Mouse (Mus musculus) liver, postnatal 0 days (tissue): ENCODE data around the gene Naa80. TPM values are rescaled to one million over a fixed set of nuclear protein-coding genes. Genes with fewer than 3 reads are reported as not detected.
A peak's percentile ranks its signal among the peaks of the same experiment; 100 is the strongest.

Experiments used
- ATAC-seq: fragments of 200-750 bp; cut with Nextera tagmentation; 2 replicates; pipeline ENCODE4 v1.8.0; 2017; ENCODE audit warnings: mild to moderate bottlenecking, moderate library complexity
- DNase-seq: peaks from one replicate; pipeline ENCODE4 v3.0.0-alpha.2; 2016
- H3K27ac ChIP-seq: fragments of 300-500 bp; sonication (generic); 2 replicates; pipeline ENCODE4 v1.5.1; 2014; ENCODE audit warnings: antibody characterized with exemption, moderate library complexity, mild to moderate bottlenecking, low read depth
- H3K27me3 ChIP-seq: fragments of 300-500 bp; sonication (generic); 2 replicates; pipeline ENCODE4 v1.6.1; 2014; ENCODE audit warnings: low read length, control low read depth, mixed read lengths; ENCODE audit not compliant: insufficient read depth
- H3K36me3 ChIP-seq: fragments of 300-500 bp; sonication (generic); replicated peaks from 2 replicates; pipeline ENCODE4 v1.6.1; 2014; ENCODE audit warnings: mild to moderate bottlenecking, control low read depth, low read length, moderate library complexity, mixed read lengths; ENCODE audit not compliant: insufficient read depth
- H3K4me1 ChIP-seq: fragments of 300-500 bp; sonication (generic); 2 replicates; pipeline ENCODE4 v1.6.1; 2014; ENCODE audit warnings: antibody characterized with exemption, mild to moderate bottlenecking, control low read depth; ENCODE audit not compliant: insufficient read depth
- H3K4me2 ChIP-seq: fragments of 300-500 bp; sonication (generic); 2 replicates; pipeline ENCODE4 v1.6.1; 2014; ENCODE audit warnings: low read depth, mild to moderate bottlenecking, low read length, moderate library complexity, mixed read lengths
- H3K4me3 ChIP-seq: fragments of 300-500 bp; sonication (generic); 2 replicates; pipeline ENCODE4 v1.5.1; 2014; ENCODE audit warnings: low read depth, low read length
- H3K9ac ChIP-seq: fragments of 300-500 bp; sonication (generic); replicated peaks from 2 replicates; pipeline ENCODE4 v1.6.1; 2014; ENCODE audit warnings: mild to moderate bottlenecking, moderate library complexity
- H3K9me3 ChIP-seq: fragments of 300-500 bp; sonication (generic); 2 replicates; pipeline ENCODE4 v1.6.1; 2016; ENCODE audit warnings: mild to moderate bottlenecking, control low read depth, low read length, mixed read lengths
- CTCF ChIP-seq: sonication (generic); IDR thresholded peaks from 2 replicates; pipeline ENCODE4 v1.5.1; 2016; ENCODE audit warnings: antibody characterized with exemption, low read depth
- EP300 ChIP-seq: IDR thresholded peaks from 2 replicates; pipeline ENCODE4 v1.6.1; 2016; ENCODE audit warnings: antibody characterized with exemption, low read depth, mild to moderate bottlenecking
- WGBS: fragments of 180-500 bp; shearing (Covaris S2); extraction: QIAGEN DNeasy Blood & Tissue Kit; methylation state at CpG from one replicate; pipeline ENCODE4 v1.1.7; 2014; ENCODE audit not compliant: insufficient replicate concordance; 5-methylcytosine and 5-hydroxymethylcytosine counted together
- polyA plus RNA-seq: library from polyadenylated mRNA; unstranded; fragments of >200 nt; fragmentation: Nextera tagmentation; extraction: Ambion mirVana; gene quantifications from 2 replicates; pipeline ENCODE4 v1.2.1, GENCODE M21; 2015

The Naa80 gene
- polyA plus RNA-seq, 1 experiment from 2014 or later: 10.4 TPM

DNA sequence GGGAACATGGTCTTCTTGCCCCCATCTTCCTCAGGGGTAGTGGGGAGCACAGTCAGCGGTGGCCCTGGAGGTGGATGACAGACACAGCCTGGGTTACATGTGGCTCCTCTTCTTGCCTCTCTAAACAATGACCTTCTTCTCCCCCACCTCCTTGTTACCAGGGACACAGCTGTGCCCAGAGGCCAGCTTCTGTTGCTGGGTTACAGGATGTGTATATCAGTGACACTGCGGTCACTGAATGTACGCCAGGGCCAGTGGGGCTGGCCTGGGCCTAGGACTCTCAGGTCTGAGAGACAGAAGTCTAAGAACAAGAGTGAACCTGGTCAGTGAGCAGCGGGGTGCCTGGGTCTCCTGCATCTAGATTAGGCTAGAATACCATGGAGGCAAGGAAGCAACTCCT, 36.3 kb downstream of the Naa80 start:
- no peak overlapping the region for H3K4me3 ChIP-seq
- no peak overlapping the region for H3K4me2 ChIP-seq
- H3K9ac ChIP-seq: no peak overlapping the region
- WGBS: 84% methylated on average over 4 of the region's 4 CpGs
- TF ChIP-seq CTCF (no peak), EP300 (no peak)
- no peaks in the 10 kb centered on the region for H3K9me3 ChIP-seq
- H3K4me1 ChIP-seq: peaks cover 40% of the 10 kb centered on the region
- peaks cover 58% of the 10 kb centered on the region for H3K36me3 ChIP-seq
- no peak overlapping the region for H3K27ac ChIP-seq
- no peaks in the 10 kb centered on the region for H3K27me3 ChIP-seq
- ATAC-seq (no peak), DNase-seq (no peak)

DNA sequence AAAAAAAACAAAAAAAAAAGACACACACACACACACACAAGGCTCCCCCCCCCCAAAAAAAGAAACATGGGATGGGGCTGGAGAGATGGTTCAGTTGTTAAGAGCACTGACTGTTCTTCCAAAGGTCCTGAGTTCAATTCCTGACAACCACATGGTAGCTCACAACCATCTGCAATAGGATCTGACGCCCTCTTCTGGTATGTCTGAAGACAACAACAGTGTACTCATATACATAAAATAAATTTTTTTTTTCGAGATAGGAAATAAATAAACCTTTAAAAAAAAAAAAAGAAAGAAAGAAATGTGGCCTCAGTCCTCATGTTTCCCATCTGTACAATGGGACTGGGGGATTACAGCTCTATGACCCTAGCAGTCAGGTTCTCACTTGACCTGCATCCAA, 38.8 kb downstream of the Naa80 start:
- DNase-seq (no peak), ATAC-seq (no peak)
- peak; percentile 36; the same call in 1 of the 2 replicates for TF ChIP-seq CTCF
- TF ChIP-seq EP300: no peak
- Histone ChIP-seq H3K4me3 (no peak overlapping the region), H3K27ac (no peak overlapping the region), H3K36me3 (peaks cover 68% of the 10 kb centered on the region), H3K27me3 (no peaks in the 10 kb centered on the region), H3K9me3 (no peaks in the 10 kb centered on the region), H3K4me2 (no peak overlapping the region), H3K9ac (no peak overlapping the region), H3K4me1 (peaks cover 30% of the 10 kb centered on the region)
- 78% methylated on average over 2 of the region's 2 CpGs for WGBS

DNA sequence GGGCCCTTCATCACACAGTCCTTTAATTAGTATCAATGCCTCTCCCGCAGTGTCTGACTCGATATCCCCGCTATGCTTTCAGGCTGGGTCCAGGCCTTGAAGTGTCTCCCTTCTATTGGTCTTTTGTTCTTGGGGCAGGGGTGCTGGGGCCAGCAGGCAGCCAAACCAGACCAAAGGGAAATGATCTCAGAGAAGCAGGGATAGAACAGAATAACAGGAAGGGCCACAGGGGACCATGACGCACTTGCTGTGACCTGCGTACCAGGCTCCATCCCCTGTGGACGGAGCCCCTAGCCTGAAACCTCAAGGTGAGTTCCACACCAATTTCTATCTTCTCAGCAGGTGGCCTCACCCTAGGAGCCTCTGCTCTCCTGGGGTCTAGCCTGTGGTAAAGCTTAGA, 39.4 kb downstream of the Naa80 start:
- no peak for TF ChIP-seq CTCF
- no peak for TF ChIP-seq EP300
- WGBS: 95% methylated on average over 6 of the region's 6 CpGs
- H3K27me3 ChIP-seq: no peaks in the 10 kb centered on the region
- no peak overlapping the region; the same call in 1 of the 2 replicates for H3K9ac ChIP-seq
- H3K4me1 ChIP-seq: peaks cover 26% of the 10 kb centered on the region
- no peak overlapping the region for H3K4me2 ChIP-seq
- no peak for ATAC-seq
- H3K9me3 ChIP-seq: no peaks in the 10 kb centered on the region
- H3K27ac ChIP-seq: peak overlapping the region; percentile 89
- DNase-seq: no peak
- H3K4me3 ChIP-seq: no peak overlapping the region
- H3K36me3 ChIP-seq: peaks cover 71% of the 10 kb centered on the region

DNA sequence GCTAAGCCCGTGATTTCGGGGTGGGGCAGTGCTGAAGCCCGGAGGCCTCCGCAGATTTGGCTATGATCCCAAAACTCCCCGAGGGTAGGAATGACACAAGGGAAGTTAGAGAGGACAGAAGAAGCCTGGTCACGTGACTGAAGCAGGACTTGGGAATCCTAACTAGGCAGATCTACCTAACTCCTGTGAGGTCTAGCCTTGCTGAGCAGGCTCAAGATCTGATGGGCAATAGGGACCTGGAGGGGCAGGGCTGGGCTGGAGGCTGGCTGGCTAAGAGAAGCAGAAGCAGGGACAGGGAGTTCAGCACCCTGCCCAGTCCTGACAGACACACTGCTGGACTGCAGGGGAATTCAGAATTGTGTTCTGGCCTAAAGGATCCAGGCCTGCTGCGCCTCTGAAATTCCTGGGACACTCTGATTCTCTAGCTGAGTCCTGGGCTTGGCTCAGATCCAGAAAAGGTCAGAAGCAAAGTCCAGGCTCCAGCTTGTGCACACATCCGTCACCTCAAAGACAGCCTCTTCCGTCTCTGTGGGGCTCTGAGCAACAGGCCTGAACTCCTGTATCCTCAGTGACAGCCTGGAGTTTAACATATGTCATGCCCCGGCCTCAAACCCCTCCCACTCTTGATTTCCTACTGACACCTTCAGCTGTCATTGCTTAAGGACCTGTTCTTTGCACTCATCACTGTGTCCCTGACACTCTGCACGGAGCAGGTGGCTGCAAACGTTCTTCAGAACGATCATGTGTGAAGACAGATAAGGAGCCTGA, 40.3 kb downstream of the Naa80 start:
- TF ChIP-seq CTCF: no peak
- TF ChIP-seq EP300: peak; percentile 47; the same call in 1 of the 2 replicates
- 35% methylated on average over 13 of the region's 13 CpGs for WGBS
- peak; percentile 74 for DNase-seq
- peak; percentile 87 for ATAC-seq
- H3K9me3 ChIP-seq: no peaks in the 10 kb centered on the region
- no peak overlapping the region for H3K4me3 ChIP-seq
- H3K9ac ChIP-seq: peak overlapping the region; percentile 50; the same call in 1 of the 2 replicates
- peaks cover 25% of the 10 kb centered on the region for H3K4me1 ChIP-seq
- H3K36me3 ChIP-seq: peaks cover 70% of the 10 kb centered on the region
- peak overlapping the region; percentile 89 for H3K27ac ChIP-seq
- no peaks in the 10 kb centered on the region for H3K27me3 ChIP-seq
- peak overlapping the region; percentile 13; the same call in 1 of the 2 replicates for H3K4me2 ChIP-seq

DNA sequence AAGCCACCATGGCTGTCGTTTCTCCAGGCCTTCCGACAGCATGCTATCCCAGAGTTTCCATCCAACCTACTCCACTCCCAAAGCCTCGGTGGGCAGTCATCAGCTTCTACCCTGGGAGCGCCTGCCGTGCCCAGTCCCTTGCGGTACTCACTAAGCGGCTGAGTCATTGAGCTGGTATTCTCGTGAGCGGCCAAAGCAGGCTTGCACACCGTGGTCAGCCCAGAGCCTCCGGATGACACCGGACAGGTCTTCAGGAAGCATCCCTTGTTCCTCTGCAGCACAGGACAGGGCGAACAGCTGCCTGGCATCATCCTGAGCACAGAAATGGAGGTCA, 40.8 kb downstream of the Naa80 start:
- H3K4me2 ChIP-seq: no peak overlapping the region
- peak overlapping the region; percentile 89 for H3K27ac ChIP-seq
- H3K4me1 ChIP-seq: peaks cover 30% of the 10 kb centered on the region
- H3K36me3 ChIP-seq: peaks cover 65% of the 10 kb centered on the region
- no peak overlapping the region for H3K4me3 ChIP-seq
- H3K27me3 ChIP-seq: no peaks in the 10 kb centered on the region
- H3K9me3 ChIP-seq: no peaks in the 10 kb centered on the region
- no peak overlapping the region; the same call in 1 of the 2 replicates for H3K9ac ChIP-seq
- ATAC-seq (peak; percentile 45), DNase-seq (no peak)
- WGBS: 70% methylated on average over 13 of the region's 13 CpGs
- TF ChIP-seq CTCF (no peak), EP300 (no peak)

DNA sequence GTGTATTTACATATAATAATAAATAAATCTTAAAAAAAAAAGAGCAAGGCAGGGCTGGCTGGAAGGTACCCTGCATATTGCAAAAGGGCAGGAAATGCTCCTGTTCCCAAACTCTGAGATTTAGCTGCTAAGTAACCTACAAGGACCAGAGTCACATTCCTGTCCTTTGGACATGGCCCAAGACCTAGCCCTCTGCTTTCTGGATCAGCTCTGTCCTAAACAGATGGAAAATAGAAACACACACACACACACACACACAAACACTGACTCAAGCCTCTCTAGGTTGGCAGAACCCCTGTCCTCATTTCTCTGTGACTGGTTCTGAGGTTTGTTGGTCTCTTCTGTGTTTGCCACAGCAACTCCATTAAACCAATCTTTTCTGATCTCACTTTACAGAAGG, 42.3 kb downstream of the Naa80 start:
- no peak for ATAC-seq
- no peaks in the 10 kb centered on the region for H3K27me3 ChIP-seq
- TF ChIP-seq EP300 (no peak), CTCF (no peak)
- H3K27ac ChIP-seq: peak overlapping the region; percentile 35; the same call in 1 of the 2 replicates
- no peak for DNase-seq
- peaks cover 41% of the 10 kb centered on the region for H3K4me1 ChIP-seq
- H3K9ac ChIP-seq: no peak overlapping the region
- H3K4me2 ChIP-seq: no peak overlapping the region
- no peaks in the 10 kb centered on the region for H3K9me3 ChIP-seq
- H3K36me3 ChIP-seq: peaks cover 52% of the 10 kb centered on the region
- H3K4me3 ChIP-seq: no peak overlapping the region
